Mouse (Mus musculus) stomach, postnatal 0 days (tissue): ENCODE data around the gene Trim2. TPM values are rescaled to one million over a fixed set of nuclear protein-coding genes. Genes with fewer than 3 reads are reported as not detected.

ENCODE experiments used
- ATAC-seq: fragments of 200-750 bp; cut with Nextera tagmentation; 2 replicates; pipeline ENCODE4 v1.8.0; 2017; ENCODE audit not compliant: low FRiP score, low TSS enrichment
- DNase-seq: peaks from one replicate; pipeline ENCODE4 v3.0.0-alpha.2; 2016; ENCODE audit warnings: low spot score
- H3K27ac ChIP-seq: fragments of 300-500 bp; sonication (generic); replicated peaks from 2 replicates; pipeline ENCODE4 v1.5.1; 2014; ENCODE audit warnings: mild to moderate bottlenecking, control low read depth
- H3K27me3 ChIP-seq: fragments of 300-500 bp; sonication (generic); 2 replicates; pipeline ENCODE4 v1.6.1; 2014; ENCODE audit warnings: low read length; ENCODE audit not compliant: control insufficient read depth, insufficient read depth
- H3K36me3 ChIP-seq: fragments of 300-500 bp; sonication (generic); 2 replicates; pipeline ENCODE4 v1.6.1; 2014; ENCODE audit warnings: low read length, mixed read lengths; ENCODE audit not compliant: control insufficient read depth, insufficient read depth
- H3K4me1 ChIP-seq: fragments of 300-500 bp; sonication (generic); replicated peaks from 2 replicates; pipeline ENCODE4 v1.6.1; 2014; ENCODE audit warnings: antibody characterized with exemption; ENCODE audit not compliant: control insufficient read depth, insufficient read depth
- H3K4me2 ChIP-seq: fragments of 300-500 bp; sonication (generic); replicated peaks from 2 replicates; pipeline ENCODE4 v1.6.1; 2014; ENCODE audit warnings: low read depth, mild to moderate bottlenecking, control low read depth, moderate library complexity
- H3K4me3 ChIP-seq: fragments of 300-500 bp; sonication (generic); 2 replicates; pipeline ENCODE4 v1.5.1; 2014; ENCODE audit warnings: low read depth, low read length, control low read depth
- H3K9ac ChIP-seq: fragments of 300-500 bp; sonication (generic); 2 replicates; pipeline ENCODE4 v1.6.1; 2014; ENCODE audit warnings: mild to moderate bottlenecking, low read length, control low read depth, mixed read lengths
- H3K9me3 ChIP-seq: fragments of 300-500 bp; sonication (generic); 2 replicates; pipeline ENCODE4 v1.6.1; 2016; ENCODE audit warnings: low read length; ENCODE audit not compliant: control insufficient read depth
- CTCF ChIP-seq: IDR thresholded peaks from 2 replicates; pipeline ENCODE4 v1.5.1; 2016; ENCODE audit warnings: antibody characterized with exemption, low read depth, mild to moderate bottlenecking, moderate library complexity
- EP300 ChIP-seq: optimal IDR thresholded peaks from 2 replicates; pipeline ENCODE3; 2016; ENCODE audit warnings: antibody characterized with exemption
- WGBS: fragments of 180-500 bp; shearing (Covaris S2); extraction: QIAGEN DNeasy Blood & Tissue Kit; methylation state at CpG from one replicate; pipeline ENCODE4 v1.1.7; 2014; 5-methylcytosine and 5-hydroxymethylcytosine counted together
- polyA plus RNA-seq: library from polyadenylated mRNA; unstranded; fragments of >200 nt; fragmentation: Nextera tagmentation; extraction: Ambion mirVana; gene quantifications from 2 replicates; pipeline ENCODE4 v1.2.1, GENCODE M21; 2015

Trim2 gene
- polyA plus RNA-seq, 1 experiment from 2014 or later: 30.7 TPM

DNA sequence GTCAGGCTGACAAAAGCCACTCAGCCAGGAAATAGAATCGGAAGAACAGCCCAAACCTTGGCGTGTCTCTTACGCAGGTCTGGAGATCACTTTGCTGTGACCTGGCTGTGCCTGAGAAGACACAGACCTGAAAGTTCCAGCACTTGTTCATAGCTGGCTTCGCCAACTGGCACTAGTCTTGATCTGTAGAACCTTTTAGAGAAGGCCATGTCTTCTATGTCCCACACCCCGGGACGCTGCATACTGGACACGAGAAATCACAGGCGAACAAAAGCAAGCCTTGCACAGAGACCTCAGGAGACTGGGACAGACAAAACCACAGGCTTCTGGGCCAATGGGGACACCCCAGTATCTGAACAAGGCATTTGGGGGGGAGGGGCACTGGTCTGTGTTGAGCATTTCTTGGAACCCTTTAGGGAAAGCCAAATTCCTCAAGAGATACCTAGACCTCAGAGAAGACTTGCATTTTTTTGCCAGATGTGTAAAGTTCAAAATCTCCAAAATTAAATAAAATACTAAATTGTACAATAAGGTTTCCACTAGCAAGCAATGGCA, 3.2 kb downstream of the Trim2 start:
- no peak overlapping the region for H3K4me2 ChIP-seq
- 88% methylated on average over 8 of the region's 8 CpGs for WGBS
- ATAC-seq: no peak

DNA sequence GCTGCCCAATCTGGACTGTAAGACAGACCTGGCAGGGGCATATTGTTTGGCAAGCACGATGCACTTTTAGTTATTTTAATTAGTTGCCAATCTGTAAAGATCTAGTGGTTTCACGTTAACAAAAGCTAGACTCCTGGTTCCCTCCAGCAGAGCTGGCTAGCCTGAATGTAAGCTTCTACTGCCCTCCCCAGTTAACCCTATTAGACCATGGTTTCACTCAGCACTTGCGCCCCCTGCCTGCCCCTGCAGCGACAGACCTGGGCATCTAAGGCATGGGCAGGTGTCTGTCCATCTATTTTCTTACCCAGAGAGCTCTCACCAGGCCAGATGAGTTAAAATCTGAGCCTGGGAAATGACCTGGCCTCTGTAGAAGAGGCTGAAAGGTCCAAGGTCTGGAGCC, 4.4 kb downstream of the Trim2 start:
- Histone ChIP-seq H3K27ac (no peak overlapping the region), H3K9me3 (no peaks in the 10 kb centered on the region), H3K4me3 (no peak overlapping the region), H3K9ac (no peak overlapping the region), H3K4me2 (no peak overlapping the region), H3K4me1 (peaks cover 3% of the 10 kb centered on the region; the same call in 1 of the 2 replicates), H3K36me3 (no peaks in the 10 kb centered on the region), H3K27me3 (no peaks in the 10 kb centered on the region)
- ATAC-seq (peak; percentile 62; the same call in 1 of the 2 replicates), DNase-seq (peak; percentile 75)
- WGBS: 16% methylated on average over 4 of the region's 4 CpGs
- TF ChIP-seq CTCF (peak; percentile 80), EP300 (no peak)

More for the DNA sequence above, 3.2 kb downstream of the Trim2 start:
- no peak for DNase-seq
- no peak overlapping the region for H3K27ac ChIP-seq
- no peaks in the 10 kb centered on the region for H3K36me3 ChIP-seq
- no peaks in the 10 kb centered on the region for H3K9me3 ChIP-seq
- H3K9ac ChIP-seq: no peak overlapping the region
- H3K4me1 ChIP-seq: peaks cover 3% of the 10 kb centered on the region; the same call in 1 of the 2 replicates
- no peaks in the 10 kb centered on the region for H3K27me3 ChIP-seq
- TF ChIP-seq EP300 (no peak), CTCF (no peak)
- no peak overlapping the region for H3K4me3 ChIP-seq

DNA sequence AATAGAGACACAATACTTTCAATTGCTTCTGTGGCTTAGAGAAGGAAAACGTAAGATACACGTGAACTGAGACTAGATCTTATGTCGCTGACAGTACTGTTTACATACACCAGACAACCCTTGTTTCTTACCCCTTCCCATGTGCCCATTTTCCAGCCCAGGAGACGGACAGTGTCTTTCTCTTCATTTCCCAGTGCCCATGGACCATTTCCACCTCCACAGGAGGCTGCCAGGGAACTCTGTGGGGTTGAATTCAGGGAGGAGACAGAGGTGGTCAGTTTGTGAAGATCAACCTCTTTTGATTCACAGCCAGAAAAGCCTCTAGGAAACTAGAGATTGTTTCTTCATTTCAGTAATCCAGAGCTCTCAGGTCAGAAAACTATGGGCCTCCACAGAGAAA, 5.0 kb downstream of the Trim2 start:
- H3K4me3 ChIP-seq: no peak overlapping the region
- ATAC-seq: no peak

DNA sequence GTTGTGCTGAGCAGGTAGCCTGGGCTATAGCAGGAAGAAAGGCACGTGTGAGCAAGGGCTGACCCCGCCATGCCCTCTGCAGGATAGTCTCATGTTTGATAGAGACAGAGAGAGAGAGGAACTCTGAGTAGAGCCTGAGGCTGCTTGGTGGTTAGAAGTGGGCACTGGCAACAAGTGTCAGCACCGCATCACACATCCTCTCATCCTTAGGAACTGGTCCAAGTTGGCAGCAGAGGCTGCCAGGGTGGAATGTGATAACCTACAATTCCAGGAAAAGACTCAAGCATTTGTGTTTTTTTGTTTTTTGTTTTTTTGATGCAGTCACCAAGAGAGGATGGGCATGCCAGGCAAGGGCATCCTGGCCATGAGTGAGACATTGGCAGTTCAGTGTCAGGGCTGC, 8.5 kb downstream of the Trim2 start:
- no peak for ATAC-seq
- H3K36me3 ChIP-seq: no peaks in the 10 kb centered on the region
- WGBS: 61% methylated on average over 3 of the region's 3 CpGs

More for the DNA sequence above, 5.0 kb downstream of the Trim2 start:
- no peak for TF ChIP-seq EP300
- TF ChIP-seq CTCF: no peak
- peaks cover 3% of the 10 kb centered on the region; the same call in 1 of the 2 replicates for H3K4me1 ChIP-seq
- no peak overlapping the region for H3K4me2 ChIP-seq
- WGBS: 84% methylated on average over 4 of the region's 4 CpGs
- no peak overlapping the region for H3K9ac ChIP-seq
- no peak for DNase-seq
- H3K27ac ChIP-seq: no peak overlapping the region
- no peaks in the 10 kb centered on the region for H3K9me3 ChIP-seq
- no peaks in the 10 kb centered on the region for H3K27me3 ChIP-seq
- H3K36me3 ChIP-seq: no peaks in the 10 kb centered on the region

DNA sequence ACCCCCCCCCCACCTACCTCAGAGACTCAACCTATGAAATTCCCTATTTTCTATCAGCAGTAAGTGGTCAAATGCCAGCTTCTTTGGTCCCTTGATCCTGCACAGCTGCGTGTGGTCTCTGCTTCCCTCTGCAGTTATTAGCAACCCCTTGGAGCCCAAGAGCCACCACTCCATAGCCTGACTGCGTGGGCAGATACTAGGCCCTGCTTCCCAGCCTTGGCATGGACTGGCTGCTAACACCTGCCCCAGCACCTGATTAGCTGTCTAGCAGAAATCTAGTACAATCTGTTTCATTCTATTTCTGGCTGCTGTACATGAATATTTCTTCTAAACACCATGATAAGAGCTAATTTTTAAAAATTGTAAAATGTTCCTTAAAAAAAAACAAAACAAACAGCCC, 10.0 kb downstream of the Trim2 start:
- Histone ChIP-seq H3K36me3 (no peaks in the 10 kb centered on the region), H3K27me3 (no peaks in the 10 kb centered on the region), H3K9me3 (no peaks in the 10 kb centered on the region), H3K4me1 (no peaks in the 10 kb centered on the region), H3K9ac (no peak overlapping the region), H3K27ac (no peak overlapping the region), H3K4me3 (no peak overlapping the region), H3K4me2 (no peak overlapping the region)
- DNase-seq (no peak), ATAC-seq (no peak)
- 70% methylated on average over 2 of the region's 2 CpGs for WGBS
- TF ChIP-seq EP300: no peak
- no peak for TF ChIP-seq CTCF

More for the DNA sequence above, 8.5 kb downstream of the Trim2 start:
- Histone ChIP-seq H3K4me3 (no peak overlapping the region), H3K27me3 (no peaks in the 10 kb centered on the region), H3K4me2 (no peak overlapping the region), H3K4me1 (no peaks in the 10 kb centered on the region), H3K9me3 (no peaks in the 10 kb centered on the region), H3K27ac (no peak overlapping the region), H3K9ac (no peak overlapping the region)
- TF ChIP-seq EP300: no peak
- no peak for TF ChIP-seq CTCF
- no peak for DNase-seq

DNA sequence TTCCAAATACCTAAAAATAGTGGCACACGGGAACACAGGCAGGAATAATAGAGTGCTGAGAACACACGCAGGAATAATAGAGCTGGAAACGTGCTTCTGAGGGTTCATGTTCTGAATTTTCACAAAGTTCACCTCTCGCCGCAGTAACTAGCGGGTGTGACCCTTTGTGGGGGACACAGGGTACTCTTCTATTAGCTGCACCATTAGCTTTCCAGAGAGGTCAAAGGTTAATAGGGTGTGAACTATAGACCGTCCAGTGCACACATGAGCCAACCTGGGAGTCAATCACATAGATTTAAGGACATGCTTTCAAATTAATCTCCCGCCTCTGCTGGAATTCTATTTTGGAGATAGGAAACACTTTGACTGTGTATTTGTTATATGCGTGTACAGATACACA, 11.9 kb downstream of the Trim2 start:
- Histone ChIP-seq H3K36me3 (no peaks in the 10 kb centered on the region), H3K9me3 (no peaks in the 10 kb centered on the region), H3K9ac (no peak overlapping the region), H3K4me3 (no peak overlapping the region), H3K27me3 (no peaks in the 10 kb centered on the region), H3K27ac (no peak overlapping the region), H3K4me1 (no peaks in the 10 kb centered on the region), H3K4me2 (no peak overlapping the region)
- 85% methylated on average over 9 of the region's 9 CpGs for WGBS
- no peak for TF ChIP-seq CTCF
- TF ChIP-seq EP300: no peak
- DNase-seq (no peak), ATAC-seq (no peak)
